ENCODE assay signal across 8 mouse cellular contexts in genomic region chr10:128015068-128015934, GRCm38 (mm10). TPM values are rescaled to one million over a fixed set of nuclear protein-coding genes. Genes with fewer than 3 reads are reported as not detected.
DNase-seq lines count a peak whose midpoint lies in the region; ATAC-seq and TF ChIP-seq lines count a peak whose summit lies in the region.

Gene Prim1, plus strand, starts transcription at chr10:128015168.

- peaks cover 21% of the 10 kb centered on the region for H3K36me3 ChIP-seq in forebrain, embryonic 13.5 days (ENCODE audit: poor library complexity, severe bottlenecking)
- peaks cover 12% of the 10 kb centered on the region for H3K36me3 ChIP-seq in neural tube, embryonic 15.5 days

- peak within 1 kb of the TSS; percentile 69 for H3K4me2 ChIP-seq in forebrain, embryonic 13.5 days
- H3K4me2 ChIP-seq in neural tube, embryonic 15.5 days, result peak within 1 kb of the TSS; percentile 69

- no peak for TF ChIP-seq CTCF in lung, adult 2 months (IDR thresholded peaks at IDR 0.05; ENCODE audit: insufficient read depth, low read length)

- WGBS in forebrain, embryonic 13.5 days, result 4% methylated on average over 31 of the region's 31 CpGs
- WGBS in large intestine, adult 2 months, result 2% methylated on average over 31 of the region's 31 CpGs
- 2% methylated on average over 31 of the region's 31 CpGs for WGBS in lung, adult 2 months
- 5% methylated on average over 31 of the region's 31 CpGs for WGBS in neural tube, embryonic 15.5 days

- H3K9me3 ChIP-seq in forebrain, embryonic 13.5 days (replicated peaks), result no peaks in the 10 kb centered on the region
- H3K9me3 ChIP-seq in neural tube, embryonic 15.5 days (replicated peaks), result no peaks in the 10 kb centered on the region

- H3K4me1 ChIP-seq in forebrain, embryonic 13.5 days, result peaks cover 11% of the 10 kb centered on the region
- peaks cover 3% of the 10 kb centered on the region; the same call in 1 of the 2 replicates for H3K4me1 ChIP-seq in lung, adult 2 months (ENCODE audit: control insufficient read depth, insufficient read depth, low read length)
- H3K4me1 ChIP-seq in neural tube, embryonic 15.5 days, result peaks cover 6% of the 10 kb centered on the region; the same call in 1 of the 2 replicates

- peak; percentile 97 for ATAC-seq in forebrain, embryonic 13.5 days
- ATAC-seq in neural tube, embryonic 15.5 days (ENCODE audit: low FRiP score), result peak; percentile 95

- peak within 1 kb of the TSS; percentile 68 for H3K9ac ChIP-seq in forebrain, embryonic 13.5 days
- H3K9ac ChIP-seq in neural tube, embryonic 15.5 days (replicated peaks), result peak within 1 kb of the TSS; percentile 70

- peak within 1 kb of the TSS; percentile 14; the same call in 1 of the 2 replicates for H3K27ac ChIP-seq in forebrain, embryonic 13.5 days
- peak within 1 kb of the TSS; percentile 77 for H3K27ac ChIP-seq in neural tube, embryonic 15.5 days (replicated peaks)

- no peaks in the 10 kb centered on the region for H3K27me3 ChIP-seq in forebrain, embryonic 13.5 days
- H3K27me3 ChIP-seq in neural tube, embryonic 15.5 days (replicated peaks), result no peaks in the 10 kb centered on the region

- DNase-seq in ES-CJ7 (ENCODE audit: low read depth, low spot score), result peak; percentile 93
- peak; percentile 83 for DNase-seq in c-Kit-positive CD71-positive TER-119-positive erythroid progenitor cells, embryonic 14.5 days (ENCODE audit: low spot score)
- DNase-seq in heart, postnatal 10 days, result peak; percentile 78 to 82
- DNase-seq in large intestine, adult 2 months (ENCODE audit: low read depth, low spot score), result peak; percentile 81
- DNase-seq in lung, adult 2 months, result peak; percentile 76
- peak; percentile 82 for DNase-seq in testis, postnatal 10 days (ENCODE audit: low spot score)

- intact Hi-C loops in heart, postnatal 10 days (cut with DNase I), result no loop called here

- peak within 1 kb of the TSS; percentile 57 for H3K4me3 ChIP-seq in forebrain, embryonic 13.5 days
- peak within 1 kb of the TSS; percentile 76 for H3K4me3 ChIP-seq in lung, adult 2 months (replicated peaks; ENCODE audit: extremely low read depth, low read depth, low read length)
- H3K4me3 ChIP-seq in neural tube, embryonic 15.5 days (replicated peaks), result peak within 1 kb of the TSS; percentile 77

- no peak for TF ChIP-seq POLR2A in lung, adult 2 months (IDR thresholded peaks at IDR 0.05; ENCODE audit: borderline replicate concordance, extremely low read depth, low read depth, low read length)

RNA-seq across cellular contexts. Expression of gene Prim1, which starts in this region (rescaled TPM):
- 97.9 and 98.0 TPM in 2 replicates for polyA plus RNA-seq in forebrain, embryonic 13.5 days (2015; fragmentation: Nextera tagmentation; extraction: Ambion mirVana)
- total RNA-seq in heart, postnatal 10 days (2021), result 1 to 10 TPM; 8.2 to 9.6 TPM
- polyA plus RNA-seq in large intestine, adult 2 months (2012; rRNA removed), result 6.6 and 8.8 TPM in 2 replicates
- 1.4 and 2.3 TPM in 2 replicates for polyA plus RNA-seq in lung, adult 2 months (2012; rRNA removed)
- polyA plus RNA-seq in neural tube, embryonic 15.5 days (2015; fragmentation: Nextera tagmentation; extraction: Ambion mirVana), result 33.7 and 45.5 TPM in 2 replicates

Comparison
In these comparisons a context has a peak if more than half of its experiments do, and no peak if none do; other contexts are left out.
1. Peak in every context shown above with its lines: DNase-seq, ATAC-seq, H3K4me3 ChIP-seq and H3K27ac ChIP-seq.